Mouse (Mus musculus) natural killer cell, adult 2 months (primary cell): ENCODE data around the gene Fut2.

ENCODE experiments used
- DNase-seq, 2 experiments: peaks; one replicate each; pipeline ENCODE4 v3.0.0; 2022; ENCODE audit warnings: low spot score in 2 of 2

Gene Fut2

GRCm38 (mm10) chr7:45666161-45666560 is at the start of gene Fut2:
Fut2 (minus strand) TSS chr7:45666394.
- DNase-seq, result no peak

GRCm38 (mm10) chr7:45715090-45715708 is 49.0 kb upstream of the Fut2 start, which contains the start of gene Rpl18:
Rpl18 (plus strand) TSS chr7:45715457.
- DNase-seq, result peak; percentile 95 to 97

- no peak for DNase-seq
Observed at GRCm38 (mm10) chr7:45714630-45715089, 48.5 kb upstream of the Fut2 start.

GRCm38 (mm10) chr7:45713881-45714520 is 47.8 kb upstream of the Fut2 start:
- DNase-seq, result no peak

GRCm38 (mm10) chr7:45713396-45713795 is 47.2 kb upstream of the Fut2 start:
- DNase-seq, result no peak

- DNase-seq, result no peak
Observed at GRCm38 (mm10) chr7:45712022-45712757, 46.0 kb upstream of the Fut2 start.

- DNase-seq, result no peak
Observed at GRCm38 (mm10) chr7:45711316-45712021, 45.3 kb upstream of the Fut2 start.

- no peak for DNase-seq
Observed at GRCm38 (mm10) chr7:45710477-45711191, 44.4 kb upstream of the Fut2 start.

- no peak for DNase-seq
Observed at GRCm38 (mm10) chr7:45709677-45710355, 43.6 kb upstream of the Fut2 start.

- no peak for DNase-seq
Observed at GRCm38 (mm10) chr7:45709036-45709435, 42.8 kb upstream of the Fut2 start.

- no peak for DNase-seq
Observed at GRCm38 (mm10) chr7:45708221-45708761, 42.1 kb upstream of the Fut2 start.

GRCm38 (mm10) chr7:45707375-45707967 is 41.3 kb upstream of the Fut2 start:
- DNase-seq, result peak; percentile 89 to 93

- DNase-seq, result peak; percentile 74 to 87
Observed at GRCm38 (mm10) chr7:45706721-45707241, 40.6 kb upstream of the Fut2 start.

- DNase-seq, result peak in 1 of 2 experiments; percentile 22
Observed at GRCm38 (mm10) chr7:45705873-45706281, 39.7 kb upstream of the Fut2 start.

GRCm38 (mm10) chr7:45705443-45705864 is 39.3 kb upstream of the Fut2 start:
- DNase-seq, result no peak

GRCm38 (mm10) chr7:45704730-45705442 is 38.7 kb upstream of the Fut2 start, which contains the start of gene Dbp:
Dbp (plus strand) TSS chr7:45705088.
- peak; percentile 98 to 99 for DNase-seq

- DNase-seq, result peak; percentile 64 to 70
Observed at GRCm38 (mm10) chr7:45704046-45704559, 37.9 kb upstream of the Fut2 start.

GRCm38 (mm10) chr7:45703521-45704033 is 37.4 kb upstream of the Fut2 start:
- no peak for DNase-seq
